ENCODE assay signal across 9 mouse cellular contexts in the genomic region with DNA sequence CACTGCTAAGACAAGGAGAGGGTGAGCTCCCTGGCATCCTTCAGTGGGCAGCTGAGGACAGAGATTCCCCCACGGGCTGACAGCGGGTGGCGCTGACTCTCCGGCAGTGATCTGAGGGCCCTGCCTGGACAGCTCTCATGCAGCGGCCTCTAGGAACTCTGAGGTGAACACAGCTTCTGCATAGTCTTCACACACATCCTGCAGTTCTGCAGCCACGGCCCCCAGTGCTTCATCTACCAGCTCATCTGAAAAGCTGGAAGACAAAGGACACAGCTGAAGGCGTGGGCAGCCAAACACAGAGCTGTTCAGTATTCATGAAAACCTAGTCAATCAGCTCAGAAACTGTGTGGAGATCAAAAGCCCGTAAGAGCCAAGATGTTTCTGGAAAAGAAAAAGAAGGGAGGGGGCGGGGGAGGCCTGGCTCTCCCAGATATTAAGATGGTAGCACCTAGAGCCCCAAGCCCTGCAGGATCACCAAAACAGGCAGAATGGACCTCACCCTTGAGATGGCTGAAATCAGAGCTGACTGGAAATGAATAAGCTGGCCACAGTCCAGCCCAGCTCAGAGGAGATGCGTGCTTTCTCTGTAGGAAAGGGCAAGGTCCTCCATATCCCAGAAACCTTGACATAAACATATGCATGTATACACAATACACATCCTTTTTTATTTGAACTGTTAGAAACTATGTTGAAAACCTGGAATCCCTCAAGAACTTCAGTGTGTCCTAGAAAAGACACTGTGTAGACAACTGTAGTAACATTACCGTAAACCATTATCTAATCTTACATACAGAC. TPM values are rescaled to one million over a fixed set of nuclear protein-coding genes. Genes with fewer than 3 reads are reported as not detected.
A peak's percentile ranks its signal among the peaks of the same experiment; 100 is the strongest.
DNase-seq lines count a peak whose midpoint lies in the region; ATAC-seq lines count a peak whose summit lies in the region.
"Had no signal": no experiment of that assay in that cellular context is flagged by ENCODE, and none has a peak within 500 bp of the region (broad histone marks: within the 10 kb centered on the region; RNA-seq: fewer than 3 reads in every experiment).

No protein-coding gene starts in this region.

- no peak overlapping the region for H3K4me3 ChIP-seq in midbrain, embryonic 14.5 days (replicated peaks; ENCODE audit: low read depth, low read length)

- WGBS in midbrain, embryonic 14.5 days: 57% methylated on average over 11 of the region's 11 CpGs

- no peak for ATAC-seq in midbrain, embryonic 14.5 days (ENCODE audit: low FRiP score, low TSS enrichment)

- H3K4me2 ChIP-seq in midbrain, embryonic 14.5 days (ENCODE audit: low read length): no peak overlapping the region

- H3K36me3 ChIP-seq in midbrain, embryonic 14.5 days (ENCODE audit: control insufficient read depth, insufficient read depth, low read length): peaks cover 72% of the 10 kb centered on the region

- H3K27ac ChIP-seq in midbrain, embryonic 14.5 days (replicated peaks; ENCODE audit: low read depth, low read length): peak overlapping the region; percentile 72

- peak; percentile 46 for DNase-seq in adrenal gland, postnatal 10 days
- DNase-seq in adrenal gland, adult 8-10 months: no peak
- DNase-seq in right cerebral cortex, adult 18-20 months: peak; percentile 72
- no peak for DNase-seq in right cerebral cortex, postnatal 4 days
- peak; percentile 36 for DNase-seq in midbrain, embryonic 14.5 days
- DNase-seq in thymus, postnatal 10 days (ENCODE audit: low spot score in 2 of 2): no peak
- no peak for DNase-seq in urinary bladder, postnatal 4 days (ENCODE audit: low spot score in 2 of 2)
- no peak for DNase-seq in kidney, postnatal 4 days
- DNase-seq: cerebellum, adult 8-10 months had no signal

- H3K27me3 ChIP-seq in midbrain, embryonic 14.5 days (ENCODE audit: control insufficient read depth, insufficient read depth, low read length): no peaks in the 10 kb centered on the region

- H3K9me3 ChIP-seq in midbrain, embryonic 14.5 days (ENCODE audit: control insufficient read depth, low read length): no peaks in the 10 kb centered on the region

- H3K4me1 ChIP-seq in midbrain, embryonic 14.5 days (ENCODE audit: control insufficient read depth, insufficient read depth, low read length): peaks cover 15% of the 10 kb centered on the region; the same call in 1 of the 2 replicates

- H3K9ac ChIP-seq in midbrain, embryonic 14.5 days (replicated peaks; ENCODE audit: low read length): no peak overlapping the region

RNA-seq across cellular contexts. Expression of a gene that starts 19.8 kb away (rescaled TPM):
- total RNA-seq in adrenal gland, postnatal 10 days (2021): 1 to 10 TPM; 1.4 to 1.5 TPM
- total RNA-seq in adrenal gland, adult 8-10 months (2022): 10 to 100 TPM in 2 of 4 experiments, 1 to 10 TPM in 2; 1.9 to 15.9 (median 8.4) TPM
- polyA plus RNA-seq in midbrain, embryonic 14.5 days (2014; fragmentation: Nextera tagmentation; extraction: Ambion mirVana): 4.0 and 5.0 TPM in 2 replicates

RNA-seq across cellular contexts. Expression of a gene that starts 51.3 kb away (rescaled TPM):
- 1 to 10 TPM in 1 of 2 experiments, under 1 TPM in 1; 0.57 to 1.2 TPM for total RNA-seq in adrenal gland, postnatal 10 days (2021)
- 1 to 10 TPM in 3 of 4 experiments, under 1 TPM in 1; 0.64 to 2.1 (median 1.3) TPM for total RNA-seq in adrenal gland, adult 8-10 months (2022)
- 0.12 and 0.19 TPM in 2 replicates for polyA plus RNA-seq in midbrain, embryonic 14.5 days (2014; fragmentation: Nextera tagmentation; extraction: Ambion mirVana)

RNA-seq across cellular contexts. Expression of a gene that starts 51.9 kb away (rescaled TPM):
- 10 to 100 TPM in 1 of 2 experiments, 1 to 10 TPM in 1; 6.1 to 10.9 TPM for total RNA-seq in adrenal gland, postnatal 10 days (2021)
- total RNA-seq in adrenal gland, adult 8-10 months (2022): 10 to 100 TPM in 2 of 4 experiments, 1 to 10 TPM in 2; 7.0 to 16.0 (median 10.6) TPM
- 16.9 and 22.2 TPM in 2 replicates for polyA plus RNA-seq in midbrain, embryonic 14.5 days (2014; fragmentation: Nextera tagmentation; extraction: Ambion mirVana)

RNA-seq across cellular contexts. Expression of a gene that starts 52.0 kb away (rescaled TPM):
- 10 to 100 TPM; 61.5 to 64.0 TPM for total RNA-seq in adrenal gland, postnatal 10 days (2021)
- total RNA-seq in adrenal gland, adult 8-10 months (2022): 10 to 100 TPM; 64.8 to 87.4 (median 71.6) TPM
- 137 and 150 TPM in 2 replicates for polyA plus RNA-seq in midbrain, embryonic 14.5 days (2014; fragmentation: Nextera tagmentation; extraction: Ambion mirVana)

Comparison
In these comparisons a context has a peak if more than half of its experiments do, and no peak if none do; other contexts are left out.
1. DNase-seq: peak in adrenal gland, postnatal 10 days (single experiment), right cerebral cortex, adult 18-20 months (single experiment) and midbrain, embryonic 14.5 days (single experiment); none in adrenal gland, adult 8-10 months (single experiment), right cerebral cortex, postnatal 4 days (single experiment), thymus, postnatal 10 days (0 of 2), urinary bladder, postnatal 4 days (0 of 2) and kidney, postnatal 4 days (0 of 2).